Mouse (Mus musculus): ENCODE results near the gene Lrp2.

GRCm38 (mm10) chr2:69585191-69585885, 527 bp downstream of the Lrp2 start:
- no peak for TF ChIP-seq GATA1 (IDR thresholded peaks at IDR 0.05; ENCODE audit: borderline replicate concordance, low read length)
- TF ChIP-seq FLI1 (IDR thresholded peaks at IDR 0.05; ENCODE audit: low read length), result no peak
